Mouse (Mus musculus): ENCODE measurements around the gene U90926.
"Not testable (repeated sequence)": the region's sequence is repeated elsewhere in the genome, so short reads cannot be mapped to it uniquely, and the experiment has no call there.

U90926 gene

GRCm38 (mm10) chr5:92218915-92219793, 3.9 kb upstream of the U90926 start:
- no peak for DNase-seq (ENCODE audit: low spot score)

- no peak for DNase-seq (ENCODE audit: low spot score)
Observed at GRCm38 (mm10) chr5:92212231-92212630, 3.0 kb downstream of the U90926 start.

- no peak for DNase-seq (ENCODE audit: low spot score)
Observed at GRCm38 (mm10) chr5:92210205-92210604, 5.0 kb downstream of the U90926 start.

GRCm38 (mm10) chr5:92206121-92206520, 9.1 kb downstream of the U90926 start:
- DNase-seq (ENCODE audit: low spot score) = no peak

GRCm38 (mm10) chr5:92205706-92206105, 9.5 kb downstream of the U90926 start:
- no peak for DNase-seq (ENCODE audit: low spot score)

GRCm38 (mm10) chr5:92205184-92205583, 10.0 kb downstream of the U90926 start:
- no peak for DNase-seq (ENCODE audit: low spot score)

- no peak for DNase-seq (ENCODE audit: low spot score)
Observed at GRCm38 (mm10) chr5:92204162-92205036, 10.8 kb downstream of the U90926 start.

GRCm38 (mm10) chr5:92198266-92198665, 16.9 kb downstream of the U90926 start:
- DNase-seq (ENCODE audit: low spot score) = no peak

GRCm38 (mm10) chr5:92196895-92197811, 18.1 kb downstream of the U90926 start:
- DNase-seq (ENCODE audit: low spot score) = no peak

GRCm38 (mm10) chr5:92195716-92196115, 19.5 kb downstream of the U90926 start:
- DNase-seq (ENCODE audit: low spot score) = not testable (repeated sequence)

- DNase-seq (ENCODE audit: low spot score) = no peak
Observed at GRCm38 (mm10) chr5:92188881-92189483, 26.2 kb downstream of the U90926 start.

- no peak for DNase-seq (ENCODE audit: low spot score)
Observed at GRCm38 (mm10) chr5:92183071-92183830, 32.0 kb downstream of the U90926 start.

- DNase-seq (ENCODE audit: low spot score) = no peak
Observed at GRCm38 (mm10) chr5:92165976-92166375, 49.2 kb downstream of the U90926 start.

All from layer of hippocampus, adult 9-10 months (tissue).